Mouse (Mus musculus): ENCODE results near the gene Tmem161a. TPM values are rescaled to one million over a fixed set of nuclear protein-coding genes. Genes with fewer than 3 reads are reported as not detected.

Tmem161a gene
- polyA plus RNA-seq, 1 experiment = 89.5 TPM

DNA sequence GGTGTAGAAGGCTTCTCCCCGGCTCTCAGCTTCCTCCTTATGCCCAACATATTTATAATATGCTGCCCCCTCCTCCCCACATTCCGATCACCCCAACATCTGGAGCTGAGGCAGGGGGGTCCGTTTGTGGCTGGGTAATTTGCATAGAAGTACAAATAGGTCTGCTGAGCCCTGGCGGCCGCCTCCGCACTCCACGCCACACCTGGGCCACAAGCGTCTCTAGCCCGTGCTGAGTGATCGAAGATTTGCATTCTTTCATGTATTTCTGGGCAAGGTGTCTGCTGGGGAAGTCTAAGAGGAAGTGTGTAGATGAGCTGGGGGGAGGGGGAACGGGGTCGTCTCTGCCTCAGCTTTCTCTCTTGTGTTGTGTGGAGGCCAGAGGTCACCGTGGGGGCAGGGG, 12.1 kb upstream of the Tmem161a start:
- 57% methylated on average over 13 of the region's 13 CpGs for WGBS
- no peaks in the 10 kb centered on the region for H3K36me3 ChIP-seq (ENCODE audit: control insufficient read depth, insufficient read depth, low read length)
- no peak overlapping the region for H3K4me3 ChIP-seq (ENCODE audit: low read depth, low read length)
- no peak overlapping the region for H3K27ac ChIP-seq (ENCODE audit: insufficient read depth, low read depth, low read length)
- H3K27me3 ChIP-seq (ENCODE audit: control insufficient read depth, insufficient read depth, low read length) = peaks cover 10% of the 10 kb centered on the region; the same call in 1 of the 2 replicates
- TF ChIP-seq CTCF (IDR thresholded peaks at IDR 0.05; ENCODE audit: extremely low read depth, insufficient read length, insufficient replicate concordance, low read depth, low read length) (no peak), POLR2A (IDR thresholded peaks at IDR 0.05; ENCODE audit: low read depth, low read length) (no peak)
- H3K4me1 ChIP-seq (ENCODE audit: control insufficient read depth, insufficient read depth, insufficient read length, low read length) = peaks cover 7% of the 10 kb centered on the region

DNA sequence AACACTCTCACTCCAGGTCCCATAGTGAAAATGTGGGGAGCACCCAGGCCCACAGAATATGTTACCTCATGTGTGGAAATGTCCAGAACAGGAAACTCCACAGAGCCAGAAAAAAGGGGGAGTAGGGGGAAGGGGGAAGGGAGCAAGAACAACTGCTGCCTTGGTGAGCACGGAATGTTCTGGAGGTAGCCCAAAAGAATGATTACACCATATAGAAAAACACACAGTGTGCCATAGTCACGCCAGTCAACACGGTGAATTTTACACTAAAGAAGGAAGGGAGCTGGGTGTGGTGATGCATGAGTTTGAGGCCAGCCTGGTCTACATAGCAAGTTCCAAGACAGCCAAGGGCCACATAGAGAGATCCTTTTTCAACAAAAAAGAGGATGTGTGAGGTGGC, 8.8 kb upstream of the Tmem161a start:
- H3K4me3 ChIP-seq (ENCODE audit: low read depth, low read length) = no peak overlapping the region
- peaks cover 8% of the 10 kb centered on the region; the same call in 1 of the 2 replicates for H3K4me1 ChIP-seq (ENCODE audit: control insufficient read depth, insufficient read depth, insufficient read length, low read length)
- TF ChIP-seq CTCF (IDR thresholded peaks at IDR 0.05; ENCODE audit: extremely low read depth, insufficient read length, insufficient replicate concordance, low read depth, low read length) (no peak), POLR2A (IDR thresholded peaks at IDR 0.05; ENCODE audit: low read depth, low read length) (no peak)
- WGBS = 71% methylated on average over 3 of the region's 3 CpGs
- peaks cover 13% of the 10 kb centered on the region; the same call in 1 of the 2 replicates for H3K27me3 ChIP-seq (ENCODE audit: control insufficient read depth, insufficient read depth, low read length)
- H3K27ac ChIP-seq (ENCODE audit: insufficient read depth, low read depth, low read length) = no peak overlapping the region
- H3K36me3 ChIP-seq (ENCODE audit: control insufficient read depth, insufficient read depth, low read length) = no peaks in the 10 kb centered on the region

DNA sequence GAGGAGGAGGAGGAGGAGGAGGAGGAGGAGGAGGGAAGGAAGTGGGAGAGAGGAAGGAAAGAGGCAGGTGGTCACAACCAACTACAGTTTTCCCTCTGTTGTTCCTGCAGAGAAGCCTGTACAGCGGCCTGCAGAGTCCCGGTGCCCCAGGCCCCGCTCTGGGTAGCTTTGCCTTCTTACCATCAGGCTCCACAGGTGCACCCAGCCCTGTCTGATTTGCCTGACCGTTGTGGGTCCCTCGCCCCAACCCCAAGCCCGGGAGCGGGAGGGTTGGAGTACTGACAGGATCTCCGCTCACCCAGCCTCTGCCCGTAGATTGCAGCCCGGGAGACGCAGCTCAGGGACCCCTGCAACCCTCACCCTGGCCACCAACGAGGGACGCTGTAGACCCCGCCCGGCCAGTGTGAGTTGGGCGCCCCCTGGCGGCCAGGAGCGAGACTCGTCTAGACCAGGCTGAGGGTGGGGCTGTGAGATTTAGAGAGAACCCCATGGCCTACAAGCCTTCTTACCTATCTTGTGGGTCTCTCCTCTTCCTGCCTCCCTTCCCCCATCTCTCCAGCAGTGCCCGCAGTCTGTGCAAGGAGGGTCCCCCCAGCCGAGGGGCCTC, 5.5 kb upstream of the Tmem161a start:
- peak overlapping the region; percentile 44 for H3K4me3 ChIP-seq (ENCODE audit: low read depth, low read length)
- 3% methylated on average over 21 of the region's 21 CpGs for WGBS
- H3K27me3 ChIP-seq (ENCODE audit: control insufficient read depth, insufficient read depth, low read length) = 0 out of 2 replicates have a peak, but pooled peaks cover 3% of the 10 kb centered on the region
- TF ChIP-seq CTCF (IDR thresholded peaks at IDR 0.05; ENCODE audit: extremely low read depth, insufficient read length, insufficient replicate concordance, low read depth, low read length) (peak; percentile 90), POLR2A (IDR thresholded peaks at IDR 0.05; ENCODE audit: low read depth, low read length) (no peak)
- H3K36me3 ChIP-seq (ENCODE audit: control insufficient read depth, insufficient read depth, low read length) = no peaks in the 10 kb centered on the region
- peaks cover 16% of the 10 kb centered on the region for H3K4me1 ChIP-seq (ENCODE audit: control insufficient read depth, insufficient read depth, insufficient read length, low read length)
- H3K27ac ChIP-seq (ENCODE audit: insufficient read depth, low read depth, low read length) = no peak overlapping the region

DNA sequence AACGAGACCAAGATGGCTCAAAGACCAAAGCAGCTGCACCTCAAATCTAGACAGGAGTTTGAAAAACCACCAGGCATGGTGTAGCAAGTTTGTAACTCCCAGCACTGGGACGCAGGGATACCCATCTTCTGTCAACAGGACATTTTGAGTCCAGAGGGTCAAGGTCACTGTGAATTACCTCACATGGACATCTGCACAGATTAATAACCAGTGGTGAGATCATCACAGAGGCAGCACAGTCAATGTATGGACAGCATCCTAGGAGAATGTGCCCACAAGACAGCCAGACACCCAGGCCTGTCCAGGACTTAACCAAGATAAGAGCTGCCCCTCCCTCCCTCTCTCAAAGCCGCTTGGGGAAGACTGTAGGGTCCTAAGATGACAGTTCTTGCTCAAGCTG, 2.0 kb upstream of the Tmem161a start:
- TF ChIP-seq CTCF (IDR thresholded peaks at IDR 0.05; ENCODE audit: extremely low read depth, insufficient read length, insufficient replicate concordance, low read depth, low read length) (no peak), POLR2A (IDR thresholded peaks at IDR 0.05; ENCODE audit: low read depth, low read length) (no peak)
- Histone ChIP-seq H3K4me3 (ENCODE audit: low read depth, low read length) (no peak overlapping the region), H3K27me3 (ENCODE audit: control insufficient read depth, insufficient read depth, low read length) (0 out of 2 replicates have a peak, but pooled peaks cover 3% of the 10 kb centered on the region), H3K27ac (ENCODE audit: insufficient read depth, low read depth, low read length) (no peak overlapping the region), H3K36me3 (ENCODE audit: control insufficient read depth, insufficient read depth, low read length) (no peaks in the 10 kb centered on the region), H3K4me1 (ENCODE audit: control insufficient read depth, insufficient read depth, insufficient read length, low read length) (peaks cover 18% of the 10 kb centered on the region)
- 77% methylated on average over 3 of the region's 3 CpGs for WGBS

DNA sequence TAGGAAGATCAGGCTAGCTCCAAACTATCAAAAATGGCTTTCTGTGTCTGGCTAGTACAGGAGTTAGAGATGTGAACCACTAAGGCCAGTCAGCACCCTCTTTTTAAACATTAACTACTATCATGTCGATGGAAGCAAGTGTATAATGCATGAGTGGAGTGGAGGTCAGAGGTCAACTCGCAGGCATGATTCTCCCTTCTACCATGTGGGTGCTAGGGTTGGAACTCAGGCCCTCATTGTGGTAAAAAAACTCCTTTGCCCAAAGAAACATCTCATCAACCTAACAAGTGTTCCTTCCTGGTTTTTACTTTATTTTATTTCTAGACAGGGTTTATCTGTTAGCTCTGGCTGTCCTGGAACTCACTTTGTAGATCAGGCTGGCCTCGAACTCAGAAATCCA, 1.4 kb upstream of the Tmem161a start:
- Histone ChIP-seq H3K36me3 (ENCODE audit: control insufficient read depth, insufficient read depth, low read length) (no peaks in the 10 kb centered on the region), H3K27me3 (ENCODE audit: control insufficient read depth, insufficient read depth, low read length) (0 out of 2 replicates have a peak, but pooled peaks cover 3% of the 10 kb centered on the region), H3K27ac (ENCODE audit: insufficient read depth, low read depth, low read length) (no peak overlapping the region), H3K4me1 (ENCODE audit: control insufficient read depth, insufficient read depth, insufficient read length, low read length) (peaks cover 18% of the 10 kb centered on the region), H3K4me3 (ENCODE audit: low read depth, low read length) (no peak overlapping the region)
- 54% methylated on average over 3 of the region's 3 CpGs for WGBS
- no peak for TF ChIP-seq POLR2A (IDR thresholded peaks at IDR 0.05; ENCODE audit: low read depth, low read length)

DNA sequence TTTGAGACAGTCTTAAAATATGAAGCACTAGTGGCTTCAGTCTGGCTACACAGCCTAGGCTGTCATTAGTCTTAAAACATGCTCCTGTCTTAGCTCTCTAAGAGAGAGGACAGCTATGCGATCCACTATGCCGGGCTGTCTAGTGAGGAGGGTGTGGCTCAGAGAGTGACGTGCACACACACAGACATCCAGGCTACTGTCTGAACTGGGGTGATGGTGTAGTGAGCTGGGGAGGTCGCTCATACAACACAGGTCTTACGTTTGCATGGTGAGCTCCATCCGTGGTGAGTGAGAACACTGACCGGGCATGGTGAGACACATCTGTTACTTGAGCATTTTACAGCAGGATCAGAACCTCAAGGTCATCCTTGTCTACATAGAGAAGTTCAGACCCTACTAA, 916 bp upstream of the Tmem161a start:
- H3K4me1 ChIP-seq (ENCODE audit: control insufficient read depth, insufficient read depth, insufficient read length, low read length) = peaks cover 18% of the 10 kb centered on the region
- no peak overlapping the region for H3K4me3 ChIP-seq (ENCODE audit: low read depth, low read length)
- TF ChIP-seq CTCF (IDR thresholded peaks at IDR 0.05; ENCODE audit: extremely low read depth, insufficient read length, insufficient replicate concordance, low read depth, low read length) (no peak), POLR2A (IDR thresholded peaks at IDR 0.05; ENCODE audit: low read depth, low read length) (no peak)
- 65% methylated on average over 7 of the region's 7 CpGs for WGBS
- no peaks in the 10 kb centered on the region for H3K36me3 ChIP-seq (ENCODE audit: control insufficient read depth, insufficient read depth, low read length)
- no peak overlapping the region for H3K27ac ChIP-seq (ENCODE audit: insufficient read depth, low read depth, low read length)
- H3K27me3 ChIP-seq (ENCODE audit: control insufficient read depth, insufficient read depth, low read length) = 0 out of 2 replicates have a peak, but pooled peaks cover 3% of the 10 kb centered on the region

DNA sequence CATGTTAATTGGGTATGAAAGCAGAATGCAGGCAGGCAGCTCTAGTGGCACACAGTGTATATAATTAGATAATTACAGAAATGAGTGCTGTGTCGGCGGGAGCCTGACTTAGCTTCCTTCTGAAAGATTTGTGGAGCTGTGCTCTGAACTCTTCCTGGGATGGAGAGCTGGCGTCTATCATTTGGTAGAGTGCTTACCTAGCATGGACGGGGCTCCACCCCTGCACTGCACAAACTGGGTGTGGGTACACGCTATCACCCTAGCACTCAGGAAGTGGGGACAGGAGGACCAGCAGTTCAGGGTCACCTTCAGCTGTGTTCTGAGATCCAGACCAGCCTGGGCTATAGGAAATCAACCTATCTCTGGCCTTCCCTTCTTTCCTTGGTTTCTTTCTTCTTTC, 1.2 kb downstream of the Tmem161a start:
- Histone ChIP-seq H3K36me3 (ENCODE audit: control insufficient read depth, insufficient read depth, low read length) (peaks cover 12% of the 10 kb centered on the region), H3K27ac (ENCODE audit: insufficient read depth, low read depth, low read length) (no peak overlapping the region), H3K4me1 (ENCODE audit: control insufficient read depth, insufficient read depth, insufficient read length, low read length) (peaks cover 15% of the 10 kb centered on the region; the same call in 1 of the 2 replicates), H3K4me3 (ENCODE audit: low read depth, low read length) (no peak overlapping the region), H3K27me3 (ENCODE audit: control insufficient read depth, insufficient read depth, low read length) (no peaks in the 10 kb centered on the region)
- WGBS = 38% methylated on average over 5 of the region's 5 CpGs
- TF ChIP-seq CTCF (IDR thresholded peaks at IDR 0.05; ENCODE audit: extremely low read depth, insufficient read length, insufficient replicate concordance, low read depth, low read length) (no peak), POLR2A (IDR thresholded peaks at IDR 0.05; ENCODE audit: low read depth, low read length) (no peak)

Data from small intestine, adult 2 months (tissue).